Mouse (Mus musculus) midbrain, embryonic 11.5 days (tissue): ENCODE measurements around the gene Pdia6. TPM values are rescaled to one million over a fixed set of nuclear protein-coding genes. Genes with fewer than 3 reads are reported as not detected.
A peak's percentile ranks its signal among the peaks of the same experiment; 100 is the strongest.

Experiments used
- ATAC-seq: fragments of 200-750 bp; cut with Nextera tagmentation; 2 replicates; pipeline ENCODE4 v1.8.0; 2017; ENCODE audit warnings: moderate TSS enrichment, moderate library complexity; ENCODE audit not compliant: low FRiP score
- DNase-seq: peaks from one replicate; pipeline ENCODE4 v3.0.0; 2015; ENCODE audit warnings: low spot score; ENCODE audit errors: missing footprints
- H3K27ac ChIP-seq: fragments of 300-500 bp; sonication (generic); 2 replicates; pipeline ENCODE4 v1.5.1; 2014; ENCODE audit warnings: low read depth, low read length
- H3K27me3 ChIP-seq: fragments of 300-500 bp; sonication (generic); 2 replicates; pipeline ENCODE4 v1.6.1; 2014; ENCODE audit warnings: mild to moderate bottlenecking, low read length, moderate library complexity, mixed read lengths; ENCODE audit not compliant: control insufficient read depth, insufficient read depth
- H3K36me3 ChIP-seq: fragments of 300-500 bp; sonication (generic); 2 replicates; pipeline ENCODE4 v1.6.1; 2014; ENCODE audit warnings: mild to moderate bottlenecking, low read length, moderate library complexity, mixed read lengths; ENCODE audit not compliant: control insufficient read depth, insufficient read depth
- H3K4me1 ChIP-seq: fragments of 300-500 bp; sonication (generic); 2 replicates; pipeline ENCODE4 v1.6.1; 2014; ENCODE audit warnings: low read length; ENCODE audit not compliant: control insufficient read depth, insufficient read depth
- H3K4me2 ChIP-seq: fragments of 300-500 bp; sonication (generic); 2 replicates; pipeline ENCODE4 v1.6.1; 2014; ENCODE audit warnings: mild to moderate bottlenecking, moderate library complexity
- H3K4me3 ChIP-seq: fragments of 300-500 bp; sonication (generic); 2 replicates; pipeline ENCODE4 v1.5.1; 2014; ENCODE audit warnings: low read depth, low read length
- H3K9ac ChIP-seq: fragments of 300-500 bp; sonication (generic); 2 replicates; pipeline ENCODE4 v1.6.1; 2014; ENCODE audit warnings: low read length
- H3K9me3 ChIP-seq: fragments of 300-500 bp; sonication (generic); 2 replicates; pipeline ENCODE4 v1.6.1; 2016; ENCODE audit warnings: low read length; ENCODE audit not compliant: control insufficient read depth
- WGBS: fragments of 180-500 bp; shearing (Covaris S2); extraction: QIAGEN DNeasy Blood & Tissue Kit; methylation state at CpG from one replicate; pipeline ENCODE4 v1.1.7; 2014; 5-methylcytosine and 5-hydroxymethylcytosine counted together
- polyA plus RNA-seq: library from polyadenylated mRNA; unstranded; fragments of >200 nt; fragmentation: Nextera tagmentation; extraction: Ambion mirVana; gene quantifications from 2 replicates; pipeline ENCODE4 v1.2.1, GENCODE M21; 2014

Gene Pdia6
- polyA plus RNA-seq, 1 experiment from 2014 or later: 540 TPM

DNA sequence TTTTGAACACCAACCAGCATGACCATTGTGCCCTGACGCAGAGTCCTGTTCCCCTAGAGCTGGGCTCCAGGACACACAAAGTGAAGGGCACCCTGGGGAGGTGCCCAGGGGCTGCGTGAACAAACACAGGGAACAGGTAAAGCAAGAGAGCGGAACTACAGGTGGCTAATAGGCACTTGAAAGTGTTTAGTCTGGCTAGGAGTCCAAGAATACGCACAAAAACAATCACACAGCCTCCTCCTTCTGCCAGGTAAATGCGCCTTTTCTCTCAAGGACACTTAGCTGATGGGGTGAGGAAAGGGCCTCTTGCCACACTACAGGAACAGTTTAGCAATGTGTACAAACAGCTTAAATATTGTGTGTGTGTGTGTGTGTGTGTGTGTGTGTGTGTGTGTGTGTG, 49.8 kb downstream of the Pdia6 start:
- H3K4me2 ChIP-seq: no peak overlapping the region
- DNase-seq: no peak
- no peaks in the 10 kb centered on the region for H3K36me3 ChIP-seq
- ATAC-seq: no peak
- H3K27me3 ChIP-seq: no peaks in the 10 kb centered on the region
- 83% methylated on average over 5 of the region's 5 CpGs for WGBS
- no peak overlapping the region for H3K27ac ChIP-seq
- H3K9me3 ChIP-seq: no peaks in the 10 kb centered on the region
- no peak overlapping the region for H3K9ac ChIP-seq
- no peaks in the 10 kb centered on the region for H3K4me1 ChIP-seq
- H3K4me3 ChIP-seq: no peak overlapping the region

DNA sequence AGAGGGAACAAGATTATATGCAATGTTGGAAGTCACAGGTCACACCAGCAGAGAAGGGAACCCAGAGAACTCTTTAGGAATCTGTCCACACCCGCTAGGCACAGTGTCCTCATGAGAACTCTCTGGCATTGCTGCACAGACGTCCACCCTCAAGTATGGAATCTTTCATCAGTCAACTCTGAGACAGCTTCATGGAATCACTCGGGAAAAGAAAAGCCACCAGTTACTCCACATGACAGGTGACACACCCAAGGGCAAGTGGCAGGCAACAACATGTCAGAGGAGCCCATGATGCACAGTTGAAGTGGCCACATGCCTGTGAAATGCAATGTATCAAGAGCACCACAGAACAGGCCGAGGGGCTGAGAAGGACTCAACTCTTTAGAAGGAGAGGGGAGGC, 51.6 kb downstream of the Pdia6 start:
- no peak overlapping the region for H3K4me2 ChIP-seq
- H3K27me3 ChIP-seq: peaks cover 2% of the 10 kb centered on the region
- no peak for DNase-seq
- WGBS: 78% methylated on average over 4 of the region's 4 CpGs
- ATAC-seq: no peak
- no peak overlapping the region for H3K27ac ChIP-seq
- H3K4me3 ChIP-seq: no peak overlapping the region
- no peaks in the 10 kb centered on the region for H3K4me1 ChIP-seq
- no peak overlapping the region for H3K9ac ChIP-seq
- no peaks in the 10 kb centered on the region for H3K9me3 ChIP-seq
- no peaks in the 10 kb centered on the region for H3K36me3 ChIP-seq

DNA sequence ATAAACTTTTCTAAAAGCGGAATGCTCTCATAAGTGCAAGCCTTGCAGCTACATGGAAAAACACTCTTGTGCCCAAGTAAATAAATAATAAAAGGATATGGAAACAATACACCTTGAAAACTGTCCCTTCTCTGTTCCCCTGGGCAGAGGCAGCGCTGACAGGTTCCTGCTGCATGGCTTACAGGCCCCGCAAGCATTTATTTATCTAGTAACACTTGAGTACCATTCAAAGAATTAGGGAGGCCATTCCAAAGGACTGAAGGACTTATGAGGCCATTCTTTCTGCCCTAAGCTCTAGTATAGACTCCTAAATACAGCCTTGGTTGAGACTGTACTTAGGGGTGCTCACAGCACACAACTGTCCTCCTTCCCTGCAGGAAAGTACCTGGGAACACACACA, 52.1 kb downstream of the Pdia6 start:
- ATAC-seq: no peak
- no peak overlapping the region for H3K9ac ChIP-seq
- peaks cover 7% of the 10 kb centered on the region for H3K27me3 ChIP-seq

DNA sequence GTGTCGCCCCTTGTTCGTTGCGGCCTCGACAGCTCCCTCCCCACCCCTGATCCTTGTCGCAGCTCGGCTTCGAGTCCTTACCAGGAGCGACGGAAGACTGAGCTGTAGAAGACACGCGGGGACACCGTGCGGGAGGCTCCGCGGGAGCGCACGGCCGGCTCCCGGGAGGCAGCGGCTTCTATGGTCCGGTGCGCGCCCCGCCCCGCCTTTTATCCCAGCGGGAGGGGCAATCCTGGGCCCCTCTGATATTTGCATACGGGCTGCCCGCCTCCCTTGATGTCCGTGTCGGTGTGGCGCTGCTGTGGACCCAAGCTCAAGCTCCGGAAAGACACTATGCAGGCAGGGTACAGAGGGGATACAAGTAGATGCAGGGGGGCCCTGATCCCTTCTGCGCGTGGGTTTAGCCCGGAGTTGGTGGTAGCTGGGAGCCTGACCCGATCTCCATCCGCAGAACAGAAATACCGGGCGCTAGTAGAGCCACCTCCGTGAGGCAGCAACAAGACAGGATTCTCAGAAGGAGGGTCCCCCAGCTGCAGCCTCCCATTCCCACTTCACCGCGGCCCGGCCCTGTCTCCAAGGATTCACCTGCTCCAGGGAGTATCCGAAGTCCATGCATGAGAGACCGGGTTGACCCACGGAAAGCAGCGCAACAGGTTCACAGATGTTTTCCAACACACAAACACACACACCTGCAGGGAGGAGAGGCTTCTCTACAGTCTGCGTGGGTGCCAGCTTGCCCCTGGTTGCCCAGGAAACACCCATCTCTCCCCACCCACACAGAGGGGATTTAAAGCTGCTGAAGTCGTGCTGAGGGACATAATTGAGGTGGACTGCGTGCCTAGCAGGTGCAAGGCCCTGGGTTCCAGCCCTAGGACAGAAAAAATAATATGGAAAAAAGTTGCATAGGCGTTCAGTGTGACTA, 58.5 kb downstream of the Pdia6 start:
- Histone ChIP-seq H3K27me3 (peaks cover 28% of the 10 kb centered on the region), H3K4me2 (peak overlapping the region; percentile 85), H3K4me3 (peak overlapping the region; percentile 44), H3K36me3 (no peaks in the 10 kb centered on the region), H3K9me3 (no peaks in the 10 kb centered on the region), H3K27ac (no peak overlapping the region), H3K9ac (peak overlapping the region; percentile 63), H3K4me1 (peaks cover 6% of the 10 kb centered on the region; the same call in 1 of the 2 replicates)
- WGBS: 3% methylated on average over 51 of the region's 51 CpGs
- peak; percentile 70 for ATAC-seq
- DNase-seq: peak; percentile 89

More for the DNA sequence above, 52.1 kb downstream of the Pdia6 start:
- no peak overlapping the region for H3K27ac ChIP-seq
- 69% methylated on average over 3 of the region's 3 CpGs for WGBS
- DNase-seq: no peak
- no peaks in the 10 kb centered on the region for H3K36me3 ChIP-seq
- no peak overlapping the region for H3K4me2 ChIP-seq
- H3K4me3 ChIP-seq: no peak overlapping the region
- H3K4me1 ChIP-seq: no peaks in the 10 kb centered on the region
- H3K9me3 ChIP-seq: no peaks in the 10 kb centered on the region

DNA sequence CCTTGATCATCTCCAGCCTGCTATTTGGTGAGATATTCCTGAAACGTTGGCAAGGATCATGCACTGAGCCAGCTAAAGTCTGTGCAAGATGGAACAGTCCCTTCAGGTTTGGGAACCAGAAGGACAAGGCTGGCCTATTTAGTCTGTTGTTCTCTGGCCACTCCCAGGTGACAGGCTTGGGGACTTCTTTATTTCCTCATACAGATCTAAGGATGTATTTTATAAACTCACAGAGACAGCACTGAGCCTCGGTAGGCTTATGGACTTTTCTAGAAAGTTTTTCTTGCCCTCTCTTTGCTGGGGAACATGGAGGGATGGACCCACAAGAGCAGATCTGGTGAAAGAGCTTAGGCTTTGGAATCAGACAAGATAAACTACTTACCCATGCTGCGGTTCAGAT, 62.9 kb downstream of the Pdia6 start, which contains the start of gene Atp6v1c2:
Gene Atp6v1c2, minus strand, starts transcription at position 101 of the 400 bp plus-strand sequence.
- no peak for ATAC-seq
- Histone ChIP-seq H3K27ac (no peak within 1 kb of the TSS), H3K9ac (no peak within 1 kb of the TSS), H3K36me3 (no peaks in the 10 kb centered on the region), H3K4me2 (no peak within 1 kb of the TSS), H3K4me1 (peaks cover 6% of the 10 kb centered on the region; the same call in 1 of the 2 replicates), H3K9me3 (no peaks in the 10 kb centered on the region), H3K27me3 (peaks cover 12% of the 10 kb centered on the region), H3K4me3 (no peak within 1 kb of the TSS)
- no peak for DNase-seq
- WGBS: 75% methylated on average over 3 of the region's 3 CpGs

DNA sequence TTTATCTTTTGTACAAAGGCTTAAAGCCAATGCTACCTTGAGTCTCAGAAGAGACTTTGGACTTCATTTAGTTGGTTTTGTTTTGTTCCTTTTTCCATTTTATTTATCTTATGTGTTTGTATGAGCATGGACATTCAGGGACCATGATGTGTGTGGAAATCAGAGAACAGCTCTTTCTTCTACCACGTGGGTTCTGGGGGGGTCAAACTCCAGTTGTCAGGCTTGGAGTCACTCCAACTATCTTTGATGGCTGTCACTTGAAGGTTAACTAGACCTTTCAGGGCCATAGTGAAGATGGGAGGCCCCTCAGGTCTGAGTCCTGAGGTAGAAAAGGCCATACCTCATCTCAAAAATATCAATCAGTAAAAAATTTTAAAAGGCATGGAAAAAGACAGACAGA, 67.1 kb downstream of the Pdia6 start:
- DNase-seq (no peak), ATAC-seq (no peak)
- no peak overlapping the region for H3K4me3 ChIP-seq
- H3K27ac ChIP-seq: no peak overlapping the region
- H3K9me3 ChIP-seq: no peaks in the 10 kb centered on the region
- no peak overlapping the region for H3K9ac ChIP-seq
- H3K36me3 ChIP-seq: no peaks in the 10 kb centered on the region
- no peak overlapping the region for H3K4me2 ChIP-seq
- 28% methylated on average over 1 of the region's 1 CpGs for WGBS
- H3K27me3 ChIP-seq: no peaks in the 10 kb centered on the region
- no peaks in the 10 kb centered on the region for H3K4me1 ChIP-seq

Other genes starting within 250 kb of the Pdia6 start
- gene Kcnf1, start 89.7 kb upstream of the Pdia6 start, polyA plus RNA-seq: 0.31 and 0.54 TPM in 2 replicates
- gene Atp6v1c2, start 62.8 kb downstream of the Pdia6 start, polyA plus RNA-seq: 0.37 and 0.65 TPM in 2 replicates
- 32.8 and 36.9 TPM in 2 replicates for gene Nol10, start 81.9 kb downstream of the Pdia6 start, polyA plus RNA-seq